Mouse (Mus musculus) CD4-positive naive resting alpha-beta T cell, adult 76 days (primary cell): ENCODE results near the gene A630095N17Rik. TPM values are rescaled to one million over a fixed set of nuclear protein-coding genes. Genes with fewer than 3 reads are reported as not detected.

Experiments
- total RNA-seq: library from RNA; stranded (reverse); gene quantifications from one replicate; pipeline ENCODE4 v1.2.4, GENCODE M21; 2023

A630095N17Rik gene
- total RNA-seq = not detected

GRCm38 (mm10) chr1:75231664-75232152, at the start of gene A630095N17Rik:
Gene A630095N17Rik (minus strand): TSS chr1:75232102.

GRCm38 (mm10) chr1:75278228-75278627, 46.3 kb upstream of the A630095N17Rik start, which contains the start of gene Resp18:
Gene Resp18 (minus strand): TSS chr1:75278415.

GRCm38 (mm10) chr1:75264091-75264880, 32.4 kb upstream of the A630095N17Rik start, which contains the start of gene Ptprn:
Gene Ptprn (minus strand): TSS chr1:75264502.

GRCm38 (mm10) chr1:75236117-75237050, 4.5 kb upstream of the A630095N17Rik start, which contains the start of gene Dnajb2:
Gene Dnajb2 (plus strand): TSS chr1:75236406.

GRCm38 (mm10) chr1:75219531-75219930, 12.4 kb downstream of the A630095N17Rik start, which contains the start of gene Tuba4a:
Gene Tuba4a (minus strand): TSS chr1:75219865.

GRCm38 (mm10) chr1:75210136-75211087, 21.5 kb downstream of the A630095N17Rik start, which contains the start of the genes Glb1l and Stk16:
Gene Glb1l (minus strand): TSS chr1:75210813.
Gene Stk16 (plus strand): TSS chr1:75210838.

GRCm38 (mm10) chr1:75191622-75192402, 40.1 kb downstream of the A630095N17Rik start, which contains the start of the genes Ankzf1 and Atg9a:
Gene Ankzf1 (plus strand): TSS chr1:75192151.
Gene Atg9a (minus strand): TSS chr1:75192196.

GRCm38 (mm10) chr1:75180105-75180590, 51.8 kb downstream of the A630095N17Rik start, which contains the start of gene Abcb6:
Gene Abcb6 (minus strand): TSS chr1:75180392.

Other genes with a start within 250 kb of the A630095N17Rik start
- gene Nhej1, start 106.9 kb downstream of the A630095N17Rik start, total RNA-seq = 5.0 TPM
- 5.5 TPM for gene Slc23a3, start 98.2 kb downstream of the A630095N17Rik start, total RNA-seq
- gene Cnppd1, start 89.4 kb downstream of the A630095N17Rik start, total RNA-seq = 127 TPM
- gene Retreg2, start 89.3 kb downstream of the A630095N17Rik start, total RNA-seq = 72.2 TPM
- gene Zfand2b, start 63.5 kb downstream of the A630095N17Rik start, total RNA-seq = 39.0 TPM
- 3.5 TPM for gene Abcb6, start 51.7 kb downstream of the A630095N17Rik start, total RNA-seq
- 18.1 TPM for gene Ankzf1, start 40.0 kb downstream of the A630095N17Rik start, total RNA-seq
- 37.7 TPM for gene Atg9a, start 39.9 kb downstream of the A630095N17Rik start, total RNA-seq
- 14.8 TPM for gene Glb1l, start 21.3 kb downstream of the A630095N17Rik start, total RNA-seq
- gene Stk16, start 21.3 kb downstream of the A630095N17Rik start, total RNA-seq = 55.9 TPM
- gene Tuba4a, start 12.2 kb downstream of the A630095N17Rik start, total RNA-seq = 183 TPM
- 44.8 TPM for gene Dnajb2, start 4.3 kb upstream of the A630095N17Rik start, total RNA-seq
- gene Ptprn, start 32.4 kb upstream of the A630095N17Rik start, total RNA-seq = 0.41 TPM
- not detected for gene Resp18, start 46.3 kb upstream of the A630095N17Rik start, total RNA-seq
- gene Dnpep, start 85.9 kb upstream of the A630095N17Rik start, total RNA-seq = 34.7 TPM
- gene Des, start 128.2 kb upstream of the A630095N17Rik start, total RNA-seq = not detected
- 0.70 TPM for gene Speg, start 143.2 kb upstream of the A630095N17Rik start, total RNA-seq
- 44.5 TPM for gene Gmppa, start 203.8 kb upstream of the A630095N17Rik start, total RNA-seq
- not detected for gene Asic4, start 218.3 kb upstream of the A630095N17Rik start, total RNA-seq
- 20.8 TPM for gene Chpf, start 247.2 kb upstream of the A630095N17Rik start, total RNA-seq
- gene Tmem198, start 247.4 kb upstream of the A630095N17Rik start, total RNA-seq = 5.5 TPM